Mouse (Mus musculus) lung, postnatal 0 days (tissue): ENCODE measurements at regions not wholly inside any gene's neighbourhood (a gene's known extent, or its start where the extent isn't known, plus 50 kb on each side); places are given as distances from the start of the nearest gene placed in this dataset.
A peak's percentile ranks its signal among the peaks of the same experiment; 100 is the strongest.

Source experiments
- CTCF ChIP-seq: IDR thresholded peaks from 2 replicates; pipeline ENCODE4 v1.5.1; 2016; ENCODE audit warnings: antibody characterized with exemption, mild to moderate bottlenecking
- EP300 ChIP-seq: IDR thresholded peaks from 2 replicates; pipeline ENCODE4 v1.6.1; 2016; ENCODE audit warnings: antibody characterized with exemption, mild to moderate bottlenecking, control low read depth

- TF ChIP-seq CTCF (peak; percentile 14; the same call in 1 of the 2 replicates), EP300 (no peak)
These were observed 67.7 kb downstream of the Gm815 start for GRCm38 (mm10) chr19:26953348-26953747.
